Mouse (Mus musculus) lung, postnatal 25 days (tissue): Measurements from ENCODE around the gene Abcf2.

Source experiments
- DNase-seq: peaks from one replicate; pipeline ENCODE4 v3.0.0; 2022; ENCODE audit warnings: low spot score

Abcf2 gene

DNA sequence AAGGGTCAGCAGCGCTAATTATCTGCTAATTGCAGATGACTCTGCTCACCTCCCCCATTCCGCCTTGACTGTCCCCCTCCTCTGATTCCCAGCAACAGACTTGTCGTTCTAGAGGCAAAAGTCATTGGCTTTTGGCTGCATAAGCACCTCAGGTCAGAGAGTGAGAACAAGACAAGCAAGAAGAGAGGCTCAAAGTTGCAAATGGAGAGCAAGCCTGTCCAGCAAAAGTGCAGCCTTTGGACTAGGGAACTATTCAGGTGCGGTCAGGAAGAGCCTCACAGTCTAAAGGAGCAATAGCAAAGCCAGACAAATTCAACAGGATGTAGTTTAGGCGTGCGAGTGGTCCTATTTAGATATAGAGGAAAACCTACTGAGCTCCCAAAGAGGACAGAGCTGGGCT is 49.5 kb downstream of the Abcf2 start:
- no peak for DNase-seq

GRCm38 (mm10) chr5:24526889-24527230 is 50.4 kb downstream of the Abcf2 start, which contains the start of gene Gbx1:
TSS of gene Gbx1 (minus strand) at chr5:24527202.
- no peak for DNase-seq

DNA sequence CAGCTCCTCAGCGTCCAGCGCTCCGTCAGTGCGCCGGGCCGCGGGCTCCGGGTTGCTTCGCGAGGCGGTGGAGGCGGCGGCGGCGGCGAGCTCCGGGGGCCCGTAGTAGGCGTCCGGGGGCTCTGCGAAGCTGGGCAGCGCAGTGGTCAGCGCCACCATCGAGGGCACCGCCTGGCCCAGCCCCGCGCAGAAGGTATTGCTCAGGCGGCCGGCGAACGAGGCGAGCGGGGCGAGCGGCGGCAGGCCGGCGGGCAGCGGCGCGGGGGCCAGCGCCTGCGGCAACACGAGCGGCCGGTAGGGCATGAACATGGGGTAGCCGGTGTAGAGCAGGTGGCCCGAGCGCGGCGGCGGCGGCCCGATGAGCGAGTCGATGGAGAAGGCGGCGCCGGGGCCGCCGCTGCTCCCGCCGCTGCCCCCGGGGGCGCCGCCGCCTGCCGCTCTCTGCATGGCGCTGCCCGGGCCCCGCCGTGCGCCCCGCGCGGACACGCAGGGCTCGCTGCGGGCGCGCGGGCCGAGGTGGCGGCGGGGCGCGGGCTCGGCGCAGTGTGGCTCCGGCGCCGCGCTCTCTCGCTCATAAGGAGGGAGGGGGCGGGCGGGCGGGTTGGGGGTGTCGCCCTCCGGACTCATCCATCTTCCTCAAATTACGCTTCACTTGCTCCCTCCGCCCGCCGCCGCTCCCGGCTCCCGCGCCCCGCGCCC is 50.9 kb downstream of the Abcf2 start:
- no peak for DNase-seq

GRCm38 (mm10) chr5:24525360-24526189 is 51.7 kb downstream of the Abcf2 start:
- no peak for DNase-seq

DNA sequence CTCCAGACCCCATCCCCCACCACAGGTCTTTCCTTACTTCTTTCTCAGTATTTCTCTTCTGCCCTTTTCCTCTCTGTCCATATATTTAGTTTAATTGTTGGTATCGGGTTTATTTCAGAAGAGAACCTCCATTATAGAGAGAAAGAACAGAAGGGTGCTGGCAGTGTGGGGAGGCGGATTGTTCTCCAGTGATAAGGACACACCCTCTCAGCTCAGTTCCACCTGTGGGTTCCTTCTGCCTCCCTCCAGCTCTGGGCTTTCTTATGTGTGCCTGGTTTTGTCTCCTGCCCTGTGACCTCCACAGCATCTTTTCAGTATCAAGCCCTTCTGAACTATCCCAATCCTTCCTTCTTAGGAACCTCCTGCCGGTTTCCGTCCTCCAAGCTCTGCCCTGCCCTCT is 52.7 kb downstream of the Abcf2 start:
- no peak for DNase-seq

GRCm38 (mm10) chr5:24523806-24524205 is 53.5 kb downstream of the Abcf2 start:
- DNase-seq = no peak

- no peak for DNase-seq
Measured at GRCm38 (mm10) chr5:24521366-24521765, 55.9 kb downstream of the Abcf2 start.
